Mouse (Mus musculus): ENCODE measurements at regions not wholly inside any gene's neighbourhood (a gene's known extent, or its start where the extent isn't known, plus 50 kb on each side); places are given as distances from the start of the nearest gene placed in this dataset.

DNA sequence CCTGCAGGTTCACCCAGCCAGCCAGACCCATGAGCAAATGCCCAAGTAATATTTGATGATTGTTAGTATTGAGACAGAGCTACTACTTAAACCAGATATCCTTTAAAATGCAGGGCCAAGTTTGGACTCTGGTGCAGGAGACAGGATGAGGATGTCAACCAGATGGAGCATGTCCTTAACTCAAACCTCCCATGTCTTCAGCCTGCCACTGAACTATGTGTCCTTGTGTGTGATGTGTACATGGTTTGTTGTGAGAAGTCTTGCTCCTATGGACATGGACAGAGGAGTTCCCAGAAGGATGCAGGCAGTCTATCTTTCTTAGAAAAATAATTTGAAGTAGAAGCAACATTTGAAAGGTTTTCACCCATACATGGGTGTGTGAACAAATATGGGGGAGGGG is 120.4 kb upstream of the Gm21897 start:
- no peak for TF ChIP-seq CTCF (IDR thresholded peaks at IDR 0.05; ENCODE audit: low read depth, low read length)
- no peak for TF ChIP-seq POLR2A (IDR thresholded peaks at IDR 0.05; ENCODE audit: insufficient read depth, low read length)

Measured in ES-Bruce4 (cell line).